Mouse (Mus musculus): ENCODE results near the gene Stpg1. TPM values are rescaled to one million over a fixed set of nuclear protein-coding genes. Genes with fewer than 3 reads are reported as not detected.

The Stpg1 gene
- polyA plus RNA-seq, 1 experiment from 2014 or later, result 0.70 TPM

DNA sequence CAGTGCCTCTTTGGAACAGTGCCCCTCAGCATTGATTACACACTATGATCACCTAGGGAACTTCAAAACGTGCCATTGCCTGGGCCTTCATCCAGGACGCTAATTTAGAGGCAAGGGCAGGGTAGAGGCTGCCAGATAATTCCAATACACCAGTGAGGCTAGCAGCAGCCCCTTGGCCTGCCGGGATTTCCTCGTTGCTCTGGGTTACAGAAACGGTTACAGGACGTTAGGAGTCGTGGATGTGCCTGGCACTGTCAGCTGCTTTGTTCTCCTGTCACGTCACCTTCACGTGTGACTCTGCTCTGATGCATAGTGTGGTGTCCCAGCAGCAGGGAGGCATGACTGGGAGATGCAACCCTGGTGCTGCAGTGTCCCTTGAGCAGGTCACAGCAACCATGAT, 45.5 kb downstream of the Stpg1 start:
- WGBS, result 62% methylated on average over 9 of the region's 9 CpGs
- Histone ChIP-seq H3K36me3 (ENCODE audit: control insufficient read depth, insufficient read depth, low read length) (peaks cover 7% of the 10 kb centered on the region; the same call in 1 of the 2 replicates), H3K9me3 (ENCODE audit: control insufficient read depth, low read length) (no peaks in the 10 kb centered on the region), H3K9ac (ENCODE audit: low read length) (no peak overlapping the region), H3K4me3 (ENCODE audit: control insufficient read depth in 1 of 2, insufficient read depth in 1 of 2, low read depth in 1 of 2, low read length in 2 of 2) (no peak overlapping the region), H3K4me2 (ENCODE audit: low read length) (no peak overlapping the region), H3K4me1 (ENCODE audit: control insufficient read depth in 2 of 2, insufficient read depth in 2 of 2, low read length in 2 of 2) (peaks cover 15 to 19% of the 10 kb centered on the region in 2 experiments), H3K27me3 (ENCODE audit: control insufficient read depth, insufficient read depth, low read length) (no peaks in the 10 kb centered on the region), H3K27ac (replicated peaks in 1 of 2; ENCODE audit: control insufficient read depth in 1 of 2, insufficient read depth in 1 of 2, low read depth in 2 of 2, low read length in 2 of 2) (no peak overlapping the region)
- ATAC-seq (ENCODE audit: insufficient number of reproducible peaks, insufficient read depth, low FRiP score, low read depth), result no peak

DNA sequence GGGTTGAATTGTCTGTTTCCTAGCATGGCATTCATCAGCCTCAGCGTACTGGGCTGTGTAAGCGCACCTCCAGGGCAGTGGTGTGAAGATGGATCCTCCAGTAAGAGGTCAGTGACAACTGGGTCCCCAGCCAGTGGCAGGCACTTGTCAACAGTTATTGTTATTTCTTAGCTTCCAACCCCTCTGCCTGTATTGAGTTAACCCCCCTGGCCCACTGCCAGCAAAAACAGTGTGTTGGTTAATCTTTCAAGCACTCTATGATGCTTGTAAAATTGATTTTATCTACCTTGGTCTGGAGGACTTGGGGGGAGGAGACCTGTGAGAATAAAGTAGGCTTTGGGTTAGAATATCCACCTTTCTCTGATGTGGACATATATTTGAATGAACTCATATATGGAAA, 49.7 kb downstream of the Stpg1 start:
- ATAC-seq (ENCODE audit: insufficient number of reproducible peaks, insufficient read depth, low FRiP score, low read depth), result no peak
- Histone ChIP-seq H3K4me1 (ENCODE audit: control insufficient read depth in 2 of 2, insufficient read depth in 2 of 2, low read length in 2 of 2) (peaks cover 46 to 60% of the 10 kb centered on the region in 2 experiments), H3K27ac (replicated peaks in 1 of 2; ENCODE audit: control insufficient read depth in 1 of 2, insufficient read depth in 1 of 2, low read depth in 2 of 2, low read length in 2 of 2) (peak overlapping the region in 1 of 2 experiments; percentile 67; a peak in 2 of 4 replicates), H3K9ac (ENCODE audit: low read length) (peak overlapping the region; percentile 2; the same call in 1 of the 2 replicates), H3K4me3 (ENCODE audit: control insufficient read depth in 1 of 2, insufficient read depth in 1 of 2, low read depth in 1 of 2, low read length in 2 of 2) (no peak overlapping the region), H3K36me3 (ENCODE audit: control insufficient read depth, insufficient read depth, low read length) (peaks cover 7% of the 10 kb centered on the region; the same call in 1 of the 2 replicates), H3K27me3 (ENCODE audit: control insufficient read depth, insufficient read depth, low read length) (no peaks in the 10 kb centered on the region), H3K9me3 (ENCODE audit: control insufficient read depth, low read length) (no peaks in the 10 kb centered on the region), H3K4me2 (ENCODE audit: low read length) (no peak overlapping the region; the same call in 1 of the 2 replicates)
- 42% methylated on average over 2 of the region's 2 CpGs for WGBS

DNA sequence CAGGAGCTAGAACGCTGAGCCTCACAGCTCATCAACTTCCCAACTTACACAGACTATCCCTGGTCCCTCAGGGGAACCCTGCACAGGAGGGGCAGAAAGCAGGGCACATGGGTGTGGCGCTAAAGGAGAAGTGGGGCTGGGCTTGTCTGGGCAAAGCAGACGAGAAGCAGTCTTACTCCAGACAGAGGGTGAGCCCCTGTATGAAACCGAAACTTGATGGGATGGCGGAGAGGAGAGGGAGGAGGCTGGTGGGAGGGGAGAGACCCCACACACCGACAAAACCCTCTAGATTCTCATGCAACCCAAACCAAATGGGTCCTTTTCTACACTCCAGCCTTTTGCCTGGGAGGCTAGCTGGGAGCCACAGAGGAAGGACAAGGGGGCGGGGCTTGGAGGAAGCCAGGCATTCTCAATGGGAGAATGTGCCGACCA, 50.5 kb downstream of the Stpg1 start:
- H3K27ac ChIP-seq (replicated peaks in 1 of 2; ENCODE audit: control insufficient read depth in 1 of 2, insufficient read depth in 1 of 2, low read depth in 2 of 2, low read length in 2 of 2), result peak overlapping the region; percentile 49 to 61

DNA sequence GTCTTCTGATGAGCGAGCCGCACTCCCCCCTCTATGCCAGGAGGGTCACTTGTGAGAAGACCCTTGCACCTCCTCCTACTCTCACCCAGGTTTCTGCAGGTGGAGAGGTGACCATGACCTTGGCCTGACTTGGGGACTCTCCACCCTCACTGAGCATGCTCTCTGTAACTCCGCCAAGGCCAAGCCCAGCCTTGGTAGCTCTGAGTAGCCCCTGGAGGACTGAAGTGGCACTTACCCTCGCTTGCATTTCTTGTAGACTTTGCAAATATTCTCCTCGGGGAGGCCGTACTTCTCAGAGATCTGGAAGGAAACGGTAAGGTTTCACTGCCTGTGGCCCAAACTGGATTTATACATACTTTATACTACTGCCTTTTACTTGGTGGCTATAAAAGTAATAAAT, 51.4 kb downstream of the Stpg1 start:
- 84% methylated on average over 7 of the region's 7 CpGs for WGBS
- no peak overlapping the region for H3K9ac ChIP-seq (ENCODE audit: low read length)
- no peak for ATAC-seq (ENCODE audit: insufficient number of reproducible peaks, insufficient read depth, low FRiP score, low read depth)

More for the DNA sequence above, 50.5 kb downstream of the Stpg1 start:
- Histone ChIP-seq H3K9ac (ENCODE audit: low read length) (peak overlapping the region; percentile 56; the same call in 1 of the 2 replicates), H3K4me3 (ENCODE audit: control insufficient read depth in 1 of 2, insufficient read depth in 1 of 2, low read depth in 1 of 2, low read length in 2 of 2) (peak overlapping the region; percentile 10 to 23; a peak in 3 of 4 replicates), H3K9me3 (ENCODE audit: control insufficient read depth, low read length) (no peaks in the 10 kb centered on the region), H3K27me3 (ENCODE audit: control insufficient read depth, insufficient read depth, low read length) (no peaks in the 10 kb centered on the region), H3K36me3 (ENCODE audit: control insufficient read depth, insufficient read depth, low read length) (peaks cover 7% of the 10 kb centered on the region; the same call in 1 of the 2 replicates), H3K4me2 (ENCODE audit: low read length) (peak overlapping the region; percentile 62), H3K4me1 (ENCODE audit: control insufficient read depth in 2 of 2, insufficient read depth in 2 of 2, low read length in 2 of 2) (peaks cover 48 to 63% of the 10 kb centered on the region in 2 experiments)
- 17% methylated on average over 8 of the region's 8 CpGs for WGBS
- ATAC-seq (ENCODE audit: insufficient number of reproducible peaks, insufficient read depth, low FRiP score, low read depth), result no peak

DNA sequence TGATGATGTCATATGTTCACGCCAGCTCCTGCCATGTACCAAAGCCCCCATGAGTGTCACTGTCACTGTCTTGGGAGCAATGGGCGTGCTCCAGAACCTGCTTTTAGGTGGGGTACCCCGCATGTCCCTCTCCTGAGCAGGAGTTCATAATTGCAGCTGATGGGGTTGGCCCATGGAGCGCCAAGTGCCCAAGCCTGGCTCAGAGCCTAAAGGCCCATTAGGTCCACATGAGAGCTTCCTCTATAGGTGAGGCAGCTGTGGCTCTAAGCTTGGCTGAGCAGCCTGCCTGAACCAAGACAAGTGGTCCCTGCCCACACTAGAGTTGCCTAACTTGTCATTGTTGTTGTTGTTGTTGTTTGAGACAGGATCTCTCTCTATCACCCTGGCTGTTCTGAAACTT, 52.2 kb downstream of the Stpg1 start:
- 58% methylated on average over 4 of the region's 4 CpGs for WGBS
- peaks cover 48 to 63% of the 10 kb centered on the region in 2 experiments for H3K4me1 ChIP-seq (ENCODE audit: control insufficient read depth in 2 of 2, insufficient read depth in 2 of 2, low read length in 2 of 2)
- H3K4me3 ChIP-seq (ENCODE audit: control insufficient read depth in 1 of 2, insufficient read depth in 1 of 2, low read depth in 1 of 2, low read length in 2 of 2), result no peak overlapping the region
- H3K9me3 ChIP-seq (ENCODE audit: control insufficient read depth, low read length), result no peaks in the 10 kb centered on the region
- H3K4me2 ChIP-seq (ENCODE audit: low read length), result no peak overlapping the region
- H3K27me3 ChIP-seq (ENCODE audit: control insufficient read depth, insufficient read depth, low read length), result no peaks in the 10 kb centered on the region
- no peak for ATAC-seq (ENCODE audit: insufficient number of reproducible peaks, insufficient read depth, low FRiP score, low read depth)
- peak overlapping the region; percentile 16 to 35; a peak in 2 of 4 replicates for H3K27ac ChIP-seq (replicated peaks in 1 of 2; ENCODE audit: control insufficient read depth in 1 of 2, insufficient read depth in 1 of 2, low read depth in 2 of 2, low read length in 2 of 2)
- H3K9ac ChIP-seq (ENCODE audit: low read length), result no peak overlapping the region
- peaks cover 7% of the 10 kb centered on the region; the same call in 1 of the 2 replicates for H3K36me3 ChIP-seq (ENCODE audit: control insufficient read depth, insufficient read depth, low read length)

More for the DNA sequence above, 51.4 kb downstream of the Stpg1 start:
- H3K9me3 ChIP-seq (ENCODE audit: control insufficient read depth, low read length), result no peaks in the 10 kb centered on the region
- peaks cover 7% of the 10 kb centered on the region; the same call in 1 of the 2 replicates for H3K36me3 ChIP-seq (ENCODE audit: control insufficient read depth, insufficient read depth, low read length)
- H3K4me2 ChIP-seq (ENCODE audit: low read length), result no peak overlapping the region
- peaks cover 48 to 63% of the 10 kb centered on the region in 2 experiments for H3K4me1 ChIP-seq (ENCODE audit: control insufficient read depth in 2 of 2, insufficient read depth in 2 of 2, low read length in 2 of 2)
- H3K27me3 ChIP-seq (ENCODE audit: control insufficient read depth, insufficient read depth, low read length), result no peaks in the 10 kb centered on the region
- H3K27ac ChIP-seq (replicated peaks in 1 of 2; ENCODE audit: control insufficient read depth in 1 of 2, insufficient read depth in 1 of 2, low read depth in 2 of 2, low read length in 2 of 2), result peak overlapping the region in 1 of 2 experiments; percentile 35; a peak in 1 of 4 replicates
- no peak overlapping the region for H3K4me3 ChIP-seq (ENCODE audit: control insufficient read depth in 1 of 2, insufficient read depth in 1 of 2, low read depth in 1 of 2, low read length in 2 of 2)

DNA sequence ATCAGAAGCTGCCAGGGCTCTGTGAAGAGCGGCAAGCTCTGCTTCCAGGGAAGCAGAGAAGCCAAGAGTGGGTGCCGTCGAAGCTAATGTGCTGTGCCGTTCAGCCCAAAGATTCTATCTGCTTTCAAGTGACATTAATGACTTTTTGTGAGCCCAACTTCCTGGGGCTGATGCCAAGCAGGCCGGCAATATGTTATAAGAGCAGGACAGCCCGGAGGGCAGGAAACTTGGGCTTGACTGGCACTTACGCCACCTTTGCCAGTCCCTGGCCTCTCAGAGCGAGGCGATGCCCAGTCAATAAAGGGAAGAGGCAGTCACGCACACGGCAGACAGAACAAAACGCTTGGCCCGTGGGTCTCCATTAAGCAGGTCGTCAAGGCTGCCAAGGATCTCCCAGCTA, 53.0 kb downstream of the Stpg1 start:
- Histone ChIP-seq H3K9ac (ENCODE audit: low read length) (0 out of 2 replicates have a peak overlapping the region, but pooled peaks have one; percentile 42), H3K36me3 (ENCODE audit: control insufficient read depth, insufficient read depth, low read length) (peaks cover 1% of the 10 kb centered on the region; the same call in 1 of the 2 replicates), H3K4me1 (ENCODE audit: control insufficient read depth in 2 of 2, insufficient read depth in 2 of 2, low read length in 2 of 2) (peaks cover 48 to 63% of the 10 kb centered on the region in 2 experiments), H3K4me2 (ENCODE audit: low read length) (no peak overlapping the region), H3K27ac (replicated peaks in 1 of 2; ENCODE audit: control insufficient read depth in 1 of 2, insufficient read depth in 1 of 2, low read depth in 2 of 2, low read length in 2 of 2) (peak overlapping the region in 1 of 2 experiments; percentile 35; a peak in 3 of 4 replicates), H3K27me3 (ENCODE audit: control insufficient read depth, insufficient read depth, low read length) (no peaks in the 10 kb centered on the region), H3K4me3 (ENCODE audit: control insufficient read depth in 1 of 2, insufficient read depth in 1 of 2, low read depth in 1 of 2, low read length in 2 of 2) (no peak overlapping the region), H3K9me3 (ENCODE audit: control insufficient read depth, low read length) (no peaks in the 10 kb centered on the region)
- no peak for ATAC-seq (ENCODE audit: insufficient number of reproducible peaks, insufficient read depth, low FRiP score, low read depth)
- WGBS, result 61% methylated on average over 14 of the region's 14 CpGs

DNA sequence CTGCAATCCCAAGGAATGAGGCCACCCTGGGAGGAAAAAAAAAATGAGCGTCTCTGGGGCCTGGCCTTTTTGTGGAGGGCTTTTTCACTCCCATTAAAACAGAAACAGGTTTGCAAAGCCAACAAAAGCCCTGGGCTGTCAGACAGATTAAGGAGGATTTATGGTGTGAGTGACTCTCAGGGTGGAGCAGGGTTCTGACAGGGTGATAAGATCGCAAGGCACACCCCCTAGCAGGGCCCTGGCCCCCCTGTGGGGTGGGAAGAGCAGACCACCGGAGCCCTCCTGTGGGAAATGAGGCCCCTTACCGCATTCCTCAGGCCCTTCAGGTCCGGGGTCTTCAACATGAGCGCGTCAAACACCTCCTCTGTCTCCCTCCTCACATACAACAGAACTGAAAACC, 53.5 kb downstream of the Stpg1 start:
- WGBS, result 21% methylated on average over 7 of the region's 7 CpGs
- H3K27me3 ChIP-seq (ENCODE audit: control insufficient read depth, insufficient read depth, low read length), result no peaks in the 10 kb centered on the region
- no peak overlapping the region for H3K4me3 ChIP-seq (ENCODE audit: control insufficient read depth in 1 of 2, insufficient read depth in 1 of 2, low read depth in 1 of 2, low read length in 2 of 2)
- peak overlapping the region in 1 of 2 experiments; percentile 35; a peak in 2 of 4 replicates for H3K27ac ChIP-seq (replicated peaks in 1 of 2; ENCODE audit: control insufficient read depth in 1 of 2, insufficient read depth in 1 of 2, low read depth in 2 of 2, low read length in 2 of 2)
- H3K4me1 ChIP-seq (ENCODE audit: control insufficient read depth in 2 of 2, insufficient read depth in 2 of 2, low read length in 2 of 2), result peaks cover 54 to 69% of the 10 kb centered on the region in 2 experiments
- H3K9me3 ChIP-seq (ENCODE audit: control insufficient read depth, low read length), result no peaks in the 10 kb centered on the region
- H3K36me3 ChIP-seq (ENCODE audit: control insufficient read depth, insufficient read depth, low read length), result no peaks in the 10 kb centered on the region
- H3K9ac ChIP-seq (ENCODE audit: low read length), result 0 out of 2 replicates have a peak overlapping the region, but pooled peaks have one; percentile 42
- ATAC-seq (ENCODE audit: insufficient number of reproducible peaks, insufficient read depth, low FRiP score, low read depth), result no peak
- H3K4me2 ChIP-seq (ENCODE audit: low read length), result no peak overlapping the region
